Mouse (Mus musculus) layer of hippocampus, adult 9-11 months (tissue): ENCODE data around the gene Ciao1.
"Not testable (repeated sequence)": the region's sequence is repeated elsewhere in the genome, so short reads cannot be mapped to it uniquely, and the experiment has no call there.

Experiments used
- DNase-seq: peaks from one replicate; pipeline ENCODE4 v3.0.0; 2022

Ciao1 gene

DNA sequence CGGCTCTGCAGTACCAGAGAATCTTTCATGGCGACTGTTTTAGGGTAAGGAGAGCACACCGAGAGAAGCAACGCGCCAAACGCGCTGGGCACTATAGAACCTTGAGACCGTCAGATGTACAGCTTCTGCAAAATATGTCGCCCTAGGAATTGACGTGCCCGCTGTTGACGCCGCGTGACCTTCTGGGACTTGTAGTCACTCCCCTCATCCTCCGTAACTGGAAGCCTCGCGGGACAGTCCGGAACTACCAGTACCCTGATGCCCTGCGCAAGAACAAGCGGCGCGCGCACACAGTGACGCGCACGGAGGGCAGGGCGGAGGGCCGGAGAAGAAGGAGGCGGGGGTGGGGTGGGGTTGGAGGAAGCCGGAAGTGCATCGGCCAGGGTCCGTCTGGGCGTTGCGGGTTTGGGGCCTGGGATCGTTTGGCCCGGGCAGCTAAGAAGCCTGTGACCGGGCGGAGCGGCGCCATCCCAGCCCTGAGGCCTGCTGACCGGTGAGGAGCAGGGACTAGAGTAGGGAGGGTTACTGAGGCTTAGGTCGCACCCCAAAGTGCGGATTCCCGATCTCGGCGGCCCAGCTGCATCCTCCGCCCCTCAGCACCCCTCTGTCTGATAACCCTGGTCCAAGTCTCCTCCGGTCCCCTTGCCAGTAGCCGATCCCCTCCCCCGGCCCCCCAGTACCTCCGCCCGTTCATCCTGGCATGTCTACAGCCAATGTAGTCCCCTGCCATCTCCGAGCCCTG lies at the start of gene Ciao1, which contains the start of gene Tmem127:
Gene Ciao1 (minus strand): TSS at position 225 of the 742 bp plus-strand sequence.
Gene Tmem127 (plus strand): TSS at position 317 of the 742 bp plus-strand sequence.
- peak; percentile 99 for DNase-seq

DNA sequence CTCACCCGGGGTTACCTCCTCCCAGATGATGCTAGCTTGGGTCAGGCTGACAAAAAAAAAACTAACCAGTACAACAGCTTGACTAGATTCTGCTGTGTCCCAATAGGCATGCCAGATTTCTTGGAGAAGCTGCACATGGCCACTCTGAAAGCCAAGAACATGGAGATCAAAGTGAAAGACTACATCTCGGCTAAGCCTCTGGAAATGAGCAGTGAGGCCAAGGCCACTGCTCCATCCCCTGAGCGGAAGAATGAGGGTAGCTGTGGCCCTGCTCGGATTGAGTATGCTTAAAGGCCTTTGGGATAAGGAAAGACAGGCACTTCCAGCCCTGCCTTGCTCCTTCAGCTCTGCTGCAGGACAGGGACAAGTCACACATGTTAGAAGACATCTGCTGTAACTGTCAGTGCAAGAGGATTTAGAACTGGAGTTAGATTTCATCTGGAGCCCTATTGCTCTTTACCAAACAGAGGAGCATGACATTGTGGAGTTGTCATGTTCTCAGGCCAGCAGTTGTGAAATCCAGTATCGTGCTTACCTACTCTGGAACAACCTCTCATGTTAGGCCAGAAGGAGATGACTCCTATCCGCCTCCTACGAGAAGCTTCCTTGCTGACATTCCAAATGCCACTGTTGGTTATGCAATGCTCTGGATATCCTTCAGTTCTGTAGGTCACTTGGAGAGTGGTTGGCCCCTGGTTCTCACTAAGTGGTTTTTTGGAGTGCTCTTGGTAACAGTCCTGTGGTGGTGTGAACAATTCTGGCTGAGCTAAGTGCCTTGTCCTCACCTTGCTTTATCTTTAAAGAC lies 49.6 kb upstream of the Ciao1 start:
- DNase-seq, result no peak

DNA sequence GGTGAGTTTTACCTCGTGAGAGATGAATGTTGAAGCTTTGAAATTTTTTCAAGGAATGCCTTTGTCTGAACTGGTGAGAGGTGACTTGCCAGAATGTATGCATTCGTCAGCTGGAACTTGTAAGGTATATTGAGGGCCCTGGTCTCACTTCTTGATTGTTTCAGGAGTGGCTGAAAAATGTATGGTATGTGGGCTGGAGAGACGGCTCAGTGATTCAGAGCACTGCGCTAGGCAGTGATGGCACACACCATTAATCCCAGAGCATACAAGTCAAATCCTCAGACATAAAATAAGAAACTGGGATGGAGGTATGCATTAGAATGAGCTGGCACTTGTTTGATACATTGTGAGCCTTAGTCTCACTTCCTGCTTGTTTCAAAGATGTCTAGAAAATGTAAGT lies 44.6 kb upstream of the Ciao1 start:
- no peak for DNase-seq

DNA sequence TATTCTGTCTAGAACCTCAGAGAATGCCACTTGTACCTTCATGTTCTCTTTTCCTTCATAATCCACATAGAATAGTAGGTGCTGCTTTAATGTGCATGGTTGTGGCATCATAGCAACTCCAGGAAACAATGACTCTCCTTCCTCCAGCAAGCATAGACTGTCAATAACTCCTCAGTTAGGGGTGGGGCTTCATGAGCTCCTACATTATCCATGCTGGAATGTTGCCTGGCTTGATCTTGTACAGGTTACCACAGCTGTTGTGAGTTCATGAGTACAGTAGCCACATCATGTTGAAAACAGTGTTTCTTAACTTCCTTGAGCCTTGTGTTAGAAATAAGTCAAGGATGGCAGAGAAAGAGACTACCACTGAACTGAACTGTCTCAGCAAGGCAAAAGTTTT lies 30.5 kb upstream of the Ciao1 start:
- no peak for DNase-seq

DNA sequence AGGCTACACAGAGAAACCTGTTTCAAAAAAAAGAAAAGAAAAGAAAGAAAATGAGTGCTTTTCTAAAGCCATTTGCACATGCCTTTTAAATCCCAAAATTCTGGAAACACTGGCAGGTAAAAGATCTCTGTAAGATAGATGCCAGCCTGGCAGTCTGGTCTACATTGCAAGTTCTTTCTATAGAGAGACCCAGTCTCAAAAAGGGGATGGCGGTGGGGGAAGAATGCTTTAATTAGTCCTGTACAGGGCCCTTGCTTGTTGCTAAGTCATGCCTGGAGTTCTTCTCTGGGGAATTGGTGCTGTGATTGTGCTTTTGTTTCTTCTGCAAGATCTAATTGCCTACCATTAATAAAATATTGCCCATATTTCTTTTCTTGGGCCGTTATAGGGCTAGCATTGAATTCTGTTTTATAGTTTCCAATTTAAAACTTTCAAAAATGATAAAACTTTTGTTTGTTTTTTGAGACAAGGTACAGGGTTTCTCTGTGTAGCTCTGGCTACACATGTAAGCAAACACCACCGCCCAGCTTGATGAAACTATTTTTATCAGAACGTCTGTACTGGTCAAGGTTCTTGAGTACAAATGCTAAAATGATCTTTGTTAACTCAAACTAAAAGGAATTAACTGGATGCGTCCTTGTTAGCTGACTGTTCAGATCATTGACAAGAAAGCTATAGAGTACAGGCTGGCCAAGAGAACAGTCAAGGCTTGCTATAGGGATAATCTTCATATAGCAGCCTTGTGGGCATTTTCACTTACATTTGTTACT lies 28.1 kb upstream of the Ciao1 start:
- DNase-seq, result no peak

DNA sequence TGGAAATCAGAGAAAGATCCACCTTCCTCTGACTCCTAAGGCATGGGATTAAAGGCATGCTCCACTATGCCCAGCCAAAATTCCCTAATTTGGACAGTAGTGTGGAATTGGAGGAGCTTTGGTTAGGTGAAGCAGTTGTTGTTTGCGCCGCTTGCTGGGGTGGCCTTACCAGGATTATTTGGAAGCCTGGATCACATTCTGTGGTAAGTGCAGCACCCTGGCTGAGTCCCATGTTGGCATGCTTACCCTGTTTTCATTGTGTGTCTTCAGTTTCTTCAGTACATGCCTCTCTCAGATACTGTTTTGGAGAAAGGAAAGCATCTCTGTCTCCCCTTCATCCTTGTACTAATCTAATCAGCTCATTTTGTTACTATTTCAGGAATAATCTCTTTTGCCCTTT lies 27.0 kb upstream of the Ciao1 start:
- DNase-seq, result no peak

DNA sequence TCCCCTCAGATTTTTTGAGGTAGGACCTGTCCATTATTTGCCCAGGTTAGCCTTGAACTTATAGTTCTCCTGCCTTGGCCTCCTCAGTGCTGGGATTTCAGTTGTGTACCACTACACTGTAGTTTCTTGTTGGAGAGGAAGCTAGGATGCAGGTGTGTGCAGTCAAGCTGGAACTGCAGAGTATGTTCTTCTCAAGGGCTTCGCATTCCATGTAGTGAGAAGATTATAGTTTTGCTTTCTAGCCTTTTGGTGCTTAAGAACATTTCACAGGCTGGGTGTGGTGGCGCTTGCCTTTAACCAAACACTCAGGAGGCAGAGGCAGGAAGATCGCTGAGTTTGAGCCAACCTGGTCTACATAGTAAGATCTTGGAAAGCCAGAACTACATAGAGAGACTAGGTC lies 25.2 kb upstream of the Ciao1 start:
- no peak for DNase-seq

DNA sequence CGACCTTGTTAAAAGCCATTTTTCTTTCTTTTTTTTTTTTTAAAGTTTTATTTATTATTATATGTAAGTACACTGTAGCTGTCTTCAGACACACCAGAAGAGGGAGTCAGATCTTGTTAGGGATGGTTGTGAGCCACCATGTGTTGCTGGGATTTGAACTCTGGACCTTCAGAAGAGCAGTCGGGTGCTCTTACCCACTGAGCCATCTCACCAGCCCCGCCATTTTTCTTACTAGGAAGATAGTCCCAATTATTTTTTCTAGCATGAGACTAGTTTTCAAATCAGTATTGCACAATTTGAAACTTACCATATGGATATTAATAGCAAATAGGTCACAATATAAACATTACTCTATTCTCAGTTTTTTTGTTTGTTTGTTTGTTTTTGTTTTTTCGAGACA lies 24.4 kb upstream of the Ciao1 start:
- DNase-seq, result not testable (repeated sequence)

DNA sequence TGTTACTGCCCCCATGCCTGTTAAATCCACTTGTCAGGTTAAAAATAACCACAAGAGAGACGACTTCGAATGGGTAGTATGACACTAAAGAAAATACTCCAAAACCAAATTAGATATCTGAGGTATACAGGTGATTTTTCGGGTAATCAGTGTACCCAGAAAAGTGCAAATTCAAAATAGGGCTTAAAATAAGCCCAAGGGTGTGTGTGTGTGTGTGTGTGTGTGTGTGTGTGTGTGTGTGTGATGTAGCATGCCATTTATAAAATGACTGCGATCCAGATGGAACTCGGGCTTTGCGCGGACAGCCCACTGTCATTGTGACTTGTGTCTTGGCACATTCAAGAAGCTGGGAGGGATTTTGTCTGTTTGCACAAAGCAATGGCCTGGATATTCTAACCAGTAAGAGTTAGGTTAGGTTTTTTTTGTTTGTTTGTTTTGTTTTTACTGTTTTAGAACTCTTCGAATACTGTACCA lies 23.5 kb upstream of the Ciao1 start:
- DNase-seq, result no peak

DNA sequence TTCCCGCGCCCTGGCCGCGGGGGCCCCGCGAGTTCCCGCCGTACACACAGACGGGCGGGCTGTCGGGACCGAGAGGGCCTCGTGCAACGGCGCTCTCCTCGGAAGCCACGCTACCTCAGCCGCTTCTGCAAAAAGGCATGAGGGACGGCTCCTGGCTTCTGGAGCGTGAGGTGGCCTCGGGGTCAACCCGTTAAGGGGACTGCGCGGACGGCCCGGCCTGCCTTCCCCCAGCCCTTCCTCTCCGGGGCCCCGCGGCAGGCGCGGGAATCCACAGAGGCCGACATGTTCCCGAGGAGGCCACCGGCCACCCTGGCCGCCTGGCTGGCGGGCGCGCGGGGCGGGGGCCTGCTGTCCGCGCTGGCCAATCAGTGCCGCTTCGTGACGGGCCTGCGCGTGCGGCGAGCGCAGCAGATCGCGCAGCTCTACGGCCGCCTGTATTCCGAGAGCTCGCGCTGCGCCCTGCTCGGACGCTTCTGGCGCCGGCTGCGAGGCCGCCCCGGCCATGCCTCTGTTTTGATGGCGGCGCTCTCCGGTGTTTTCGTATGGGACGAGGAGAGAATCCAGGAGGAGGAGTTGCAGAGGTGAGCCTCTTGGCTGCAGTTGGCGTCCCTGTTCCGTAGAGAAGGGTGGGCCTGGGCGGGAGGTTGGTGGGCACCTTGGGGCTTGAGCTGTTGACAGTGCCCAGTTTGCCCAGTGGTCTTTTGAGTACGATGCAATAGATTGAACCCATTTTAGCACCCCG lies 22.9 kb upstream of the Ciao1 start:
- DNase-seq, result peak; percentile 85

DNA sequence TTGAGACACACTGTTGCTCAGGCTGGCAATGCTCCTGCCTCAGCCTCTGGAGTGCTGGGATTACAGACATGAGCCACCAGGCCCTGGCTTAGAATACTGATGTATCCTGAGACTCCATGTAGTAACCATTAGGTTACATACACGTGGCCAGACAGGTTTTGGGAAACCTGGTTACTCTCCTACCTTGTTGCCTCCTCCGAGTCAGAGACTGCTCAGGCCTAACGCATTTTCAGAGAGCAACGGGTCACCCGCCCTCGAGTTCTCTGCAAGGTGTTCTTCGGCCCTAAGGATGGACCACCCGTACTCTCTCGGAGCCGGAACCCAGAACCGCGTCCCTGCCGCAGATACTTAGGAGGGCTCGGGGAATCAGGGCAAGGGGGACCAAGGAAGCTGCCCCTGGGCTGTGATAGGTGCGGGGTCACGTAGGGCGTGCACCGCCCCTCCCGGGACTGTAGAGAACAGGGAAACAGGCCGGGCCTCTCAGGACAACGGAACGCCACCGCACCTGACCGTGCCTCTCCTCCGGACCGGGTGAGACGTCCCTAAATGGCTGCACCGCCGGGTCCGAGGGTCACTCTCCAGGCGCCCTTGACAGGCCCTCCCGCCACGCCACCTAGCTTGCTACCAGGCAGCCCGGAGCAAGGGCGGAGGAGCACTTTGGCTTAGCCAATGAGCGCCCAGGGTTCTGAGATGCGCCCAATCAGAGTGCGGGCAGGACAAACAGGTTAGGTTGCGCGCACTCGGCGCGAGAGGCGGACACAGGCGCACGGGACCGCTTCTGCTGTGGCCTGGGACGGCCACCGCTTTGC lies 22.1 kb upstream of the Ciao1 start, which contains the start of gene Stard7:
Gene Stard7 (plus strand): TSS at position 728 of the 809 bp plus-strand sequence.
- DNase-seq, result peak; percentile 97

DNA sequence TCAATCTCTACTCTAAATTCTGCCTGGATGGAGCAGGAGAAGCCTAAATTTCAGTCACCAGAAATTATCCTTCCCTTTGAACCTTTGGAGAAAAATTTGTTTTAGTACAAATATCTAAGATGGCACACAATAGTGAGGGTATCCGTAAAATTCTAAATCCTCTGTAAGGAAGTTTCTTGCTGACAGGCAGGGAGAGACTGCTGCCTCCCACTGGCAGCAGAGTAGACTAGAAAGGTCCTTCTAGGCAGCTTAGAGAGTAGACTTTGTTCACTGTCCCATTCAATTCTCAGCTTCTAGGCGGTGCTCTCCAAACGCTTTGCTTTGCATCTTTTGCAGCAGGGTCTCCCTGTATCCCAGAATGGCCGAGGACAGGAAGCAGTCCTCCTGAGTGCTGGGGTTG lies 20.2 kb upstream of the Ciao1 start:
- DNase-seq, result no peak

DNA sequence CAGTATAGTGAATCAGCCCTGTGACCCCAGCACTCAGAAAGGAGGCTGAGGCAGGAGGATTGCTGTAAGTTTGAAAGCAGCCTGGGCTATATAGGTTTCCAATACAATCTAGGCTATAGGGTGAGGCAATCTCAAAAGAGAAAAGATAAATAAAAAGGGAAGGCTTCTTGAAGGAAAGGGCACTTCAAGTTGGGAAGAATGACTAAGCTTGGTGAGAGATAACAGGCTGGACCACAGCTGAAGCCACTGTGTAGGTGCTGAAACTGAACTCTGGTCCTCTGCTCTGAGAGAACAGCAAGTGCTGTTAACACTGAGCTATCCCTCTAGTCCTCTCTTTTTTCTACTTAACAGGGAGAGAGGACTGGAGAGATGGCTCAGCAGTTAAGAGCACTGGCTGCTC lies 14.9 kb upstream of the Ciao1 start:
- no peak for DNase-seq

DNA sequence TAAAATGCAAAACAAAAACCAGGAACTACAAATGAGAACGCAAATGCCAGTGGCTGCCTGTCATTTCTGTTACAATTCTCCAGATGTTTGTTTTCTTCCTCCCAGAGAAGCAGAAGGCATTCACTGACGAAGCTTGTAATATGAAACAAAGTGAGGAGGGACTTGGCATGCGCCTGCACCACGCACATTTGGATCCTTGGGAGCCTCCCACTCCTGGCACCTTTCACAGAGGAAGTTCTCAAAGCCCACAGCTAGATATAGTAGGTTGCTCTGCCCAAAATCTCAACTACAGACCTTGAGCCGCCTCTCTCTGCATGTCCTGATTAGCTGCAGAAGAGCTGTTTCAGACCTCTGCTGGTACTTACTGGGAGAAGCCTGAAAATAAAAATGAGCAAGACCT lies 11.7 kb upstream of the Ciao1 start:
- DNase-seq, result peak; percentile 47

DNA sequence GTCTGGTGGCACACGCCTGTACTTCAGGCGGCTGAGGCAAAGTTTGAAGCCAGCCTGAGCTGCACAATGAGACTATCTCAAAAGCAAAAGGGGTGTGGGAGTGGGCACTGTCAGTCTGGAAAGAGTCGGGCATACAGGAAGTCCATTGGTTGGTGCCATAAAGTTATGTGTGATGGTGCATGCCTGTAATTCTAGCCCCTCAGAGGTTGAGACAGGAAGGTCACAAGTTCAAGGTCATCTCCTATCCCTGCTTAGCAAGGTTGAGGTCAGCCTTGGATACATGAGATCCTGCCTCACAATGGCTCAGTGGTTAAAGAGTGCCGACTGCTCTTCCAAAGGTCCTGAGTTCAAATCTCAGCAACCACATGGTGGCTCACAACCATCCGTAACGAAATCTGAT lies 7.7 kb upstream of the Ciao1 start:
- DNase-seq, result no peak

DNA sequence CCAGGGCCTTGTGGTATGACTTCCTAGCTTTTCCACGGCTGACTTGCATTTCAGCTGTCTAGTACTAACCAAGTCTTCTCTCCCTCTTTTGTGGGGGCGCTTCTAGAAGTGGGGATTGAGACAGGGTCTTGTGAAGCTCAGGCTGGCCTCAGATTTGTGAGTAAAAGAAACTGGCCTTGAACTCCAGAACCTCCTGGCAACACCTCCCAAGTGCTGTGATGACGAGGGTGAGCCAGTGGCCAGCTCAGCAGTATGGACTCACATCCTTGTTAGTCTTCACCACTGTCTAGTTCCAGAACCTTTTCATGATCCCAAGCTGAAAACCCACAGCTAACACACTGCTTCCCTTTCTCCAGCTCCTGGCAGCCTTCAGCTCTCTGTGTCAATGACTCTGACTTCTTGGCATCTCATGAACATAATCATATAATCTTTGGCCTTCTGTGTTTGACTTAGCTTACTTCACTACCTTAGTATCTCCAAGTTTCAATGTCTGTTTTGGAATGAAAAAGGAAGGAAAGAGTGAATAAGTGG lies 7.1 kb upstream of the Ciao1 start:
- DNase-seq, result no peak

DNA sequence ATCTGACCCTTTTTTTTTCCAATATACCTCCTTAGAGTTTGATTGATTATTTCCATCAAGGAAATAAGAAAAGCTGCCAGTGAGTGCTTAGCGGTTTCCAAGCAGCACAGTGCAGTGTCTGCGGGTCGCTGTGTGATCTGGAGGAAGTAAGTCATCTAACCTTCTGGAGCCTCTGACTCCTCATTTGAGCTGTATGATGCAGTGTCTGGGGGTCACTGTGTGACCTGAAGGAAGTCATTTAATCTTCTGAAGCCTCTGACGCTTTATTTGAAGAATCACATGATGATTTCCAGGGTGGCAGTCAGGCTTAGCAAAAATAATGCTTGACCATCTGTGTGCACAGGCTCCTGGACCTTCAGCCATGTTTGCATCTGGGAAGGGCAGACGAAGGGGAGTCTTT lies 5.2 kb upstream of the Ciao1 start:
- DNase-seq, result no peak

DNA sequence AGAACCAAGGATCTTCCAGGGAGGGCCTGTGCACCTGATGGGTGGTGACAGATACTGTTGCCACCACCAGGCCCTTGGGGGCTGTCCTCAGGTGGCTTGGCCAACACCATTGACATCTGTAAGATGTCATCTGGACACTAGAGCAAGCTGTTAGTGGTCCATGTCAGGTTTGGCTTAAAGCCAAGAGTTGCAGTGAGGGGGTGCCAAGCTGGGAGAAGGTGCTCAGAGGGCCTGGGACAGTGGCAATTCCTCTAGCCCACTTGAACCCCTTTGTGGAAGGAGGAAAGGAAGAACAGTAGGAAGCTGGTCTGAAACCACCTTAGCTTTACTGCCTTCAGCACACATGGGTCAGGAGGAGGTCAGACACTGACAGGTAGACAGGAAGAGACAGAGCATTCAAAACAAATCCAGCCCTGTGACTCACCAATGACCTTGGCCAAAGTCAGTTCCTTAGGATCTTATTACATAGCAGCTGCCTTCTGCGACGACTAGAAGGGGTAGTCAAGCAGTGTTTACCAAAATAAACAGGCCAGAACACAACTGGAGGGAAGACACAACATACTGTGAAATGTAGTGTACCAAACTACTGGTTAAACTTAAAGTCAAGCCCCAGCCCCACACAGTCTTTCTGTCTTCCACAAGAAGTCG lies 4.4 kb upstream of the Ciao1 start:
- no peak for DNase-seq

DNA sequence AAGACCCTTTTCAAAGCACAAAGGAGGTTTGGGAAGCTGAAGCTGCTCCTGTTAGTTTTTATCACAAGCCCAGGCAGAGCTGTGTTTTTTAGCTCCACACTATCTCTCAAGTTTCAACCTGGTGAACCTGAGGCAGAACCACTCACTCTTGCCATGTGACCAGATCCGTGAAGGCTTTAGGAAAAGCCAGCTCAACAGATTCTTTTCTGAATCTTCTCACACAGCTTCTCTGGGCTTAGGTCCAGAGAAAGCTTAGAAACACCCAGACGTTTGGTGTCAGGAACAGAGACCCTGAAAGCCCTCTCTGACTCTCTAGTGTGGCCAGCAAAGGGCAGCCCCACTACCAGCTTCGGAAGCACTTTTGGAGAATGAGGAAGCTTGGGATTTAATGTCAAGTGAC lies 3.8 kb upstream of the Ciao1 start:
- DNase-seq, result no peak

DNA sequence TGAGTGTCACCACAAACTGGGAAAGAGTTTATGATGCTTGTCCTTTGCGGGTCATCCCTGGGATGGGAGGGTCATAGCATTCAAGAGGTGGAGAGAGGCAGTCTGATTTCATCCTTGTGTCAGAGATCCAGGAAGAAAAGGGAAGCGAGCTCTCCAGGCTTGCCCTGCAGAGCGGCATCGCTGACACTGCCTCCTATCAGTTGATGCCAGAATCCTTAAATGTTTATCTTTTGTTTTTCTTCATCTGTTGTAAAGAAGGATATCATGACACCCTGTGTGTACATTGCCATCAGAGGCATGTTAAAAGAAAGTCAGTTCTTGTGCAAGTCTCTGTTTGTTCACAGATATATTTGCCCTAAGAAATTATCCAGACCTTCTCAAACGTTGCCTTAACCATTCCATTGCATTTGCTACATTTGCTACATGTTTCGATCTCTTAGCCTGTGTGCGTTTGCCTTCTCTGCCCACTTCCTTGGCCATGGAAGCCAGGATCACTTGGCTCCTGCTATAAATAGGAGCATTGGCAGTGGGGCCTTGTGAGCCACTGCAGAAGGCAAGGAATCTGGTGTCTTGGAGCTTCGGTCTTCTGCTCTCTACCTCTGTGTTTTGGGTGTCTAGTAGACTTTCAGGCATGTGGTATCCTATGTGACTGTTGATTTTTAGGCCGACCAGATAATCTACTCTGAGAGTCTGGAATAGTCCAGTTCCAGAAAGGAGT lies 2.8 kb upstream of the Ciao1 start:
- DNase-seq, result no peak
